Mouse (Mus musculus) midbrain, postnatal 0 days (tissue): ENCODE measurements around the gene Dbndd2. TPM values are rescaled to one million over a fixed set of nuclear protein-coding genes. Genes with fewer than 3 reads are reported as not detected.

Experiments
- ATAC-seq: fragments of 200-750 bp; cut with Nextera tagmentation; 2 replicates; pipeline ENCODE4 v1.8.0; 2017; ENCODE audit warnings: moderate number of reproducible peaks, mild to moderate bottlenecking, moderate TSS enrichment, moderate library complexity; ENCODE audit not compliant: low FRiP score
- DNase-seq: peaks from one replicate; pipeline ENCODE4 v3.0.0-alpha.2; 2015; ENCODE audit warnings: low spot score
- H3K27ac ChIP-seq: fragments of 300-500 bp; sonication (generic); 2 replicates; pipeline ENCODE4 v1.5.1; 2014; ENCODE audit warnings: low read depth, mild to moderate bottlenecking, low read length, mixed read lengths
- H3K27me3 ChIP-seq: fragments of 300-500 bp; sonication (generic); 2 replicates; pipeline ENCODE4 v1.6.1; 2014; ENCODE audit warnings: low read length, control low read depth, mixed read lengths; ENCODE audit not compliant: insufficient read depth
- H3K36me3 ChIP-seq: fragments of 300-500 bp; sonication (generic); 2 replicates; pipeline ENCODE4 v1.6.1; 2014; ENCODE audit warnings: low read length, control low read depth, mixed read lengths; ENCODE audit not compliant: insufficient read depth
- H3K4me1 ChIP-seq: fragments of 300-500 bp; sonication (generic); 2 replicates; pipeline ENCODE4 v1.6.1; 2014; ENCODE audit warnings: mild to moderate bottlenecking, control low read depth, antibody characterized with exemption, low read length, mixed read lengths; ENCODE audit not compliant: insufficient read depth
- H3K4me2 ChIP-seq: fragments of 300-500 bp; sonication (generic); 2 replicates; pipeline ENCODE4 v1.6.1; 2014; ENCODE audit warnings: low read depth, mild to moderate bottlenecking, low read length, mixed read lengths; ENCODE audit not compliant: poor library complexity, severe bottlenecking
- H3K4me3 ChIP-seq: fragments of 300-500 bp; sonication (generic); 2 replicates; pipeline ENCODE4 v1.5.1; 2014; ENCODE audit warnings: low read depth, mild to moderate bottlenecking, low read length, moderate library complexity
- H3K9ac ChIP-seq: fragments of 300-500 bp; sonication (generic); replicated peaks from 2 replicates; pipeline ENCODE4 v1.6.1; 2014; ENCODE audit warnings: mild to moderate bottlenecking, low read length, moderate library complexity, mixed read lengths; ENCODE audit not compliant: poor library complexity, severe bottlenecking
- H3K9me3 ChIP-seq: fragments of 300-500 bp; sonication (generic); 2 replicates; pipeline ENCODE4 v1.6.1; 2016; ENCODE audit warnings: low read length, control low read depth
- CTCF ChIP-seq: IDR thresholded peaks from 2 replicates; pipeline ENCODE4 v1.5.1; 2016; ENCODE audit warnings: antibody characterized with exemption, mild to moderate bottlenecking
- WGBS: fragments of 180-500 bp; shearing (Covaris S2); extraction: QIAGEN DNeasy Blood & Tissue Kit; methylation state at CpG from one replicate; pipeline ENCODE4 v1.1.7; 2014; 5-methylcytosine and 5-hydroxymethylcytosine counted together
- polyA plus RNA-seq: library from polyadenylated mRNA; unstranded; fragments of >200 nt; fragmentation: Nextera tagmentation; extraction: Ambion mirVana; gene quantifications from 2 replicates; pipeline ENCODE4 v1.2.1, GENCODE M21; 2015
- total RNA-seq: library from RNA; depleted of rRNA; stranded (reverse); fragments of >200 nt; gene quantifications from 2 replicates; pipeline ENCODE4 v1.2.3, GENCODE M21; 2014

Dbndd2 gene
- total and polyA plus RNA-seq, 2 experiments from 2014 or later: 25.4 to 26.7 TPM

- peak; percentile 65; the same call in 1 of the 2 replicates for ATAC-seq
- peaks cover 7% of the 10 kb centered on the region; the same call in 1 of the 2 replicates for H3K4me1 ChIP-seq
- no peak overlapping the region for H3K4me2 ChIP-seq
- H3K36me3 ChIP-seq: peaks cover 15% of the 10 kb centered on the region
- no peak for TF ChIP-seq CTCF
- H3K4me3 ChIP-seq: no peak overlapping the region
- H3K9ac ChIP-seq: no peak overlapping the region
- WGBS: 38% methylated on average over 2 of the region's 2 CpGs
- peak overlapping the region; percentile 14; the same call in 1 of the 2 replicates for H3K27ac ChIP-seq
- no peaks in the 10 kb centered on the region for H3K9me3 ChIP-seq
- DNase-seq: peak; percentile 78
- no peaks in the 10 kb centered on the region for H3K27me3 ChIP-seq
These were observed 8.2 kb downstream of the Dbndd2 start for GRCm38 (mm10) chr2:164494126-164494525.

- no peaks in the 10 kb centered on the region for H3K9me3 ChIP-seq
- H3K27me3 ChIP-seq: no peaks in the 10 kb centered on the region
These were observed 10.4 kb downstream of the Dbndd2 start for GRCm38 (mm10) chr2:164496331-164496730.

GRCm38 (mm10) chr2:164496847-164497690, 11.2 kb downstream of the Dbndd2 start, which contains the start of gene Pigt:
Gene Pigt, plus strand, starts transcription at chr2:164497520.
- 4% methylated on average over 40 of the region's 43 CpGs for WGBS
- Histone ChIP-seq H3K27me3 (no peaks in the 10 kb centered on the region), H3K9ac (peak within 1 kb of the TSS; percentile 63), H3K27ac (peak within 1 kb of the TSS; percentile 77), H3K4me3 (peak within 1 kb of the TSS; percentile 82), H3K36me3 (peaks cover 21% of the 10 kb centered on the region), H3K9me3 (no peaks in the 10 kb centered on the region), H3K4me2 (peak within 1 kb of the TSS; percentile 97), H3K4me1 (peaks cover 7% of the 10 kb centered on the region; the same call in 1 of the 2 replicates)
- DNase-seq (peak; percentile 92), ATAC-seq (peak; percentile 87)
- TF ChIP-seq CTCF: 0 out of 2 replicates have a peak, but pooled peaks have one; percentile 1

More at GRCm38 (mm10) chr2:164496331-164496730, 10.4 kb downstream of the Dbndd2 start:
- no peak overlapping the region for H3K4me2 ChIP-seq
- no peak overlapping the region for H3K4me3 ChIP-seq
- TF ChIP-seq CTCF: no peak
- DNase-seq (no peak), ATAC-seq (no peak)
- H3K36me3 ChIP-seq: peaks cover 15% of the 10 kb centered on the region
- 59% methylated on average over 1 of the region's 1 CpGs for WGBS
- H3K27ac ChIP-seq: no peak overlapping the region
- H3K4me1 ChIP-seq: peaks cover 7% of the 10 kb centered on the region; the same call in 1 of the 2 replicates
- H3K9ac ChIP-seq: no peak overlapping the region

GRCm38 (mm10) chr2:164497691-164498268, 11.9 kb downstream of the Dbndd2 start:
- Histone ChIP-seq H3K4me2 (peak overlapping the region; percentile 97), H3K27ac (peak overlapping the region; percentile 39; the same call in 1 of the 2 replicates), H3K9ac (peak overlapping the region; percentile 63), H3K27me3 (no peaks in the 10 kb centered on the region), H3K9me3 (no peaks in the 10 kb centered on the region), H3K36me3 (peaks cover 27% of the 10 kb centered on the region), H3K4me3 (peak overlapping the region; percentile 82), H3K4me1 (peaks cover 7% of the 10 kb centered on the region; the same call in 1 of the 2 replicates)
- TF ChIP-seq CTCF: peak; percentile 17; the same call in 1 of the 2 replicates
- 7% methylated on average over 21 of the region's 21 CpGs for WGBS
- no peak for DNase-seq
- ATAC-seq: 0 out of 2 replicates have a peak, but pooled peaks have one; percentile 17

GRCm38 (mm10) chr2:164499317-164499716, 13.4 kb downstream of the Dbndd2 start:
- Histone ChIP-seq H3K27ac (no peak overlapping the region), H3K36me3 (peaks cover 42% of the 10 kb centered on the region), H3K9ac (no peak overlapping the region), H3K4me2 (no peak overlapping the region), H3K9me3 (no peaks in the 10 kb centered on the region), H3K4me3 (no peak overlapping the region), H3K4me1 (peaks cover 7% of the 10 kb centered on the region; the same call in 1 of the 2 replicates), H3K27me3 (no peaks in the 10 kb centered on the region)
- WGBS: 81% methylated on average over 5 of the region's 5 CpGs
- ATAC-seq: no peak
- no peak for DNase-seq
- TF ChIP-seq CTCF: peak; percentile 29; the same call in 1 of the 2 replicates
